Mouse (Mus musculus) left cerebral cortex, postnatal 36 days (tissue): ENCODE results near the gene Abcg1. TPM values are rescaled to one million over a fixed set of nuclear protein-coding genes. Genes with fewer than 3 reads are reported as not detected.

Experiments used
- DNase-seq, 2 experiments: peaks; one replicate each; pipeline ENCODE4 v3.0.0; 2021 to 2022; ENCODE audit warnings: low spot score in 2 of 2, mixed read lengths in 1 of 2
- intact Hi-C: fragments of 180-260 bp; cut with DNase I; formaldehyde crosslinking; loops from one replicate; pipeline ENCODE4 v1.15.1; 2025
- total RNA-seq, 2 experiments: library from RNA; stranded (reverse); gene quantifications; 2 replicates each; pipeline ENCODE4 v1.2.3; 2021

Gene Abcg1
- total RNA-seq, 2 experiments from 2014 or later, result 65.5 to 77.2 TPM

GRCm38 (mm10) chr17:31074666-31075065, 17.2 kb downstream of the Abcg1 start:
- intact Hi-C loops, result loop anchor here (5.0 kb wide), 1 partner anchor 237 kb away; no protein-coding TSS in a partner anchor
- DNase-seq, result no peak

DNA sequence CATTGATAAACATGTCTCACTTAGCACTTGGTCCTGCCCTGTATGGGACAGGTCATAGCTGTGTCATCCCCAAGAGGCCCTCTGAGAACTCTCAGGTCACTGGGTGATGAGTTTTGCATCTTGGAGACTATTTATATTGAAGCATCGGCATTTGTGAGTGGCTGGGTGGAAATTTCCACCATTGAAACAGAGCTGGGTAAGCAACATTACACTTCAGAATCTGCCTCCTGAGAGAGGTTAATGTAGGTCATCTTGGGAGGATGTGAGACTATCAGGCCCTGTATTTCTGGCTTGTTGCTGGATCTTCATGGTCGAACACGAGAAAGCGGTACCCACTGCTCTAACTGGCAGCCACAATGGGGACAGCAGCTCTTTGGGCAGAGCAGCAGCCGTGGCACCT, 18.0 kb downstream of the Abcg1 start:
- intact Hi-C loops, result loop anchor here (5.0 kb wide), 1 partner anchor 238 kb away; no protein-coding TSS in a partner anchor
- no peak for DNase-seq

- DNase-seq, result no peak
- intact Hi-C loops, result loop anchor here (5.0 kb wide), 1 partner anchor 240 kb away; no protein-coding TSS in a partner anchor
Measured at GRCm38 (mm10) chr17:31077561-31077960, 20.1 kb downstream of the Abcg1 start.

- intact Hi-C loops, result loop anchor here (5.0 kb wide), 1 partner anchor 241 kb away; no protein-coding TSS in a partner anchor
- DNase-seq, result no peak
Measured at GRCm38 (mm10) chr17:31078581-31078980, 21.1 kb downstream of the Abcg1 start.

DNA sequence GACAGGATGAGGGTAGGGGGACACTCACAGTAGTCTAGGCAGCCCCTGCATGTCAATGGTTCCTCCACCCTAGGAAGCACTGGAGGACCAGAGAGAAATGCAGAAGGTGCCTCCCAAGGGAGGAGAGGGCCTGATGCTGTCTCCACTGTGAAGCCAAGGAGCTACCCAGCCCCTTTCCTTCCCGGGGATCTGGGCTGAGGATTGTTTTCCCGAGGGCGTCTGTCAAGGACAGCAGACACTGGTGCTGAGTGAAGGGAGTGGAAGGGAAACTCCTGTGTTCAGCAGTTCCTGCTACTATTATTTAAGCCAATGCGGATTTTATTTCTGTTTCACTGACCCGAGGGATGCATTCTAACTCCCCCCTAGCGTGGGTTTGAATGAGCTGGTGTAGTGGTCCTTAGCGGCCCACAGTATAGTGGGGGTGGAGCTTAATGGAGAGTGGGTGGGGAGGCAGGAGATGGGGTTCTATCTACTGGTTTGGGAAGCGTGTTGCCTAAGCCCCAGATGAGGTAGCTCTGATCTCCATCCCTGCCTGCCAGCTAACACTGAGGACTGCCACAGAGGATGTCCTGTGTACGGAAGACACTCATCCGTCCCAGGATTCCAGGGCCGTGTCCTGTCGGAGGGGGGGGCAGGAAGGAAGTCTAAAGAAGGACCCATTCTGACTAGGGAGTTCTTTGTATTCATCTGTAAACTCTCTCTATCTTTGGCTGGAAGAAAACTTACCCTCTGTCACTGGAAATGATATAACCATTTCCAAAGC, 21.8 kb downstream of the Abcg1 start:
- intact Hi-C loops, result loop anchor here (5.0 kb wide), 1 partner anchor 242 kb away; no protein-coding TSS in a partner anchor
- DNase-seq, result no peak

DNA sequence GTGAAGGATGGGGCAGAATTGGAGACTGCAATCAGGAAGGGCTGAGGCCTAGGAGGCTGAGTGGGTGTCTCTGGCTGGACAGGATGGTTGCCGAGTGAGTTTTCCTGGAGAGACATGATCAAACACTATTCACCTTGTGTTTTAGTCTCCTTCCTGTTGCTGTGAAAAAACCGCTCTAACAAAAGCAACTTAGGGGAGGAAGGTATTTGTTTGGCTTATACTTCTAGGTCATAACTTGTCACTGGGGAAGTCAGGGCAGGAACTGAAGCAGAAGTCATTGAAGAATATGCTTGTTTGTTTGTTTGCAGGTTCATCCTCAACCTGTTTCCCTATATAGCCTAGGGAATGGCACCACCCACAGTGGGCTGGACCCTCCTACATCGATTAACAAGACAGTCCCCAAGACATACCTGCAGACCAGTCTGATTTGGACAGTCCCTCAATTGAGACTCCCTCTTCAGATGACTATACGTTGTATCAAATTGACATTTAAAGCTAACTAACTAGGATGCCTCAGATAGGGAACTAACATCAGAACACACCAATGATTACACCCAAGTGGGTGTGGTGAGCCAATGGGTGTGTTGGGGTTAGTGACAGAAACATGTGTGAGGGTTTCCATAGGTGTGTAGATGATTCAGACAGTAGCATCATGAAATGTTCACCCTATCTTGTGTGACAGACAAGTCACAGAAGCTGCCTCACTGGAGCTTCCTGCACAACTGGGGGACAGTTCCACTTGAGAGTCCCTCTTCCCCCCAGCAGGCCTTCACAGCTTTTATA, 25.0 kb downstream of the Abcg1 start:
- no peak for DNase-seq
- intact Hi-C loops, result no loop called here

- intact Hi-C loops, result no loop called here
Measured at GRCm38 (mm10) chr17:31085519-31085918, 28.0 kb downstream of the Abcg1 start.

GRCm38 (mm10) chr17:31086196-31086595, 28.7 kb downstream of the Abcg1 start:
- intact Hi-C loops, result no loop called here
- DNase-seq, result no peak

More at GRCm38 (mm10) chr17:31085519-31085918, 28.0 kb downstream of the Abcg1 start:
- DNase-seq, result no peak

GRCm38 (mm10) chr17:31088711-31089110, 31.2 kb downstream of the Abcg1 start:
- DNase-seq, result no peak
- intact Hi-C loops, result no loop called here

- DNase-seq, result no peak
- intact Hi-C loops, result no loop called here
Measured at GRCm38 (mm10) chr17:31089848-31090247, 32.4 kb downstream of the Abcg1 start.

DNA sequence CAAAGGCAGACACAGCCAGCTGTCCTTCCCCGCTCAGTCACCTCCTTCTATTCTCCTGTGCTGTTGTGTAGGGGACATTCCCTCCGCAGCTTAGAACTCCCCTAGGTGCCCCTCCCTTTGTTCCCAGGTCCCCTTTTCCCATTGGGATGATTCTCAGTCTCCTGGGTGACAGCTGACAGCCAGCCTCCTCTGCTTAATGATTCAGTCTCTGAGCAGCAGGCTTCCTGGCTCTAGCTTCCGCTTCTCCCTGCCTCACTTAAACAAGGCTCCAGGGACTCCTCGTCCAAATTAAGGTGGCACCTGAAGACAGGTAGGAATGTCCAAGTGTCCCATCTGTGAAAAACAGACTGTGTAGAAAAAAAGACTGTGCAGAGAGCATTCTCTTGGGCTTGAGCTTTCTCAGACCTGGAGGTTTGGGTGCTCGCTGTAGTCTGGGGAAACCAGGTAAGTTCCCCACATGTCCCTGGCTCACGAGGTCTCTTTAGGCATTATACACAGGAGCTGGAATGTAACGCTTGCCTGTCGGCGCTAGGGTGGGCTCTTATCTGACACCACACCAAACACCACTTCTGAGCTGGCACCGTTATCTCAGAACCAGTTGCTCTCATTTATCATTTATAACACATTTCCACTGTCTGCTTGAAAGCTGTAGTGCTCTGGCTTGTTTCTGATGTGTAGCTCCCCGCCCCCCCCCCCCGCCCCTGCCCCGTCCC, 33.7 kb downstream of the Abcg1 start:
- intact Hi-C loops, result no loop called here
- no peak for DNase-seq

GRCm38 (mm10) chr17:31094781-31095180, 37.3 kb downstream of the Abcg1 start:
- no peak for DNase-seq
- intact Hi-C loops, result no loop called here

GRCm38 (mm10) chr17:31095570-31095969, 38.1 kb downstream of the Abcg1 start:
- no peak for DNase-seq
- intact Hi-C loops, result no loop called here

GRCm38 (mm10) chr17:31096893-31097292, 39.4 kb downstream of the Abcg1 start:
- no peak for DNase-seq
- intact Hi-C loops, result no loop called here

DNA sequence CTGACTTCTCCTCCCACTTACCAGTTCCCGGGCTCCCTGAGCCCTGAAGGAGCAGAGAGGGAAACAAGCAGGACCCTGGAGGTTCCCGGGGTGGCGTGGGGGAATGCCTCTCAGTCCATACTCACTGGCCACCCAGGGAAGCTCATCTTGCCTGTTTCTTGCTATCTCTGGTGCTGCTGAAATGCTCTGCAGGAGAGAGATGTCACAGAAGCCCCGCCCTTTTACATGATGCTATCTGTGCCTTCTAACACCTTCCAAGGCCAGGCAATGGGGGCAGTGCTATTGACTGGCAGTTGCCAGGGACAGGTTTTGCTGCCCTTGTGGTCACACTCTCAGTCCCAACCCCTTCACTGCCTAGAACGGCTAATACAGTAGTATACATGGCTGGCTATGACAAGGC, 41.3 kb downstream of the Abcg1 start:
- no peak for DNase-seq
- intact Hi-C loops, result no loop called here

DNA sequence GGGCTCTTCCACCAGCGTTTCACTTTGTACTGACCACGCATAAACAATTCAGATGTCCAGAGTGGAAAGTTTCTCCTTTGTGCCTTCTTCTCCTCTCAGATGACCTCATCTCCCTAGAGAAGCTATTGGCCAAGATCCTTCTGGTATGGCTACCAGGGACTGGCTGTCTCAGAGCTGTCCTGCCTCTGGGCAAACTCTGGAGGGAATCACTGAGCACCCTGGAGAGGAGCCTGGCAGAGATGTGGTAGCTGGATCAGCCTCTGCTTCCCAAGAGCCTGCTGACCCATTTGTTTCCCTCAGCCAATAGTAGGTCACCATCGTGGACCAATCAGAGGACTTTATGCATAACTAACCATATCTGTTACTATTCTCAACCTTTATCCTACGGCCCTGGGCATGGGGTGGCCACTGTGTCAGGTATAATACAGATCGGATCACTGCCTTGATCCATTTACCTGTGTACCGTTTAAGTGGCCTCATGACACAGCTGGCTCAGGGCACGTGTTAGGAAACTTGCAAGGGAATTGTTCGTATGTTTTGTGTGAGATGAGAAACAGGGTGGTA, 45.6 kb downstream of the Abcg1 start:
- DNase-seq, result no peak
- intact Hi-C loops, result no loop called here

GRCm38 (mm10) chr17:31103823-31104222, 46.3 kb downstream of the Abcg1 start:
- intact Hi-C loops, result no loop called here
- no peak for DNase-seq

- no peak for DNase-seq
- intact Hi-C loops, result no loop called here
Measured at GRCm38 (mm10) chr17:31108388-31108787, 50.9 kb downstream of the Abcg1 start.

- intact Hi-C loops, result loop anchor here (5.0 kb wide), 1 partner anchor 56 kb away; the partner anchor contains the start of gene Abcg1
- DNase-seq, result no peak
Measured at GRCm38 (mm10) chr17:31113191-31113856, 55.8 kb downstream of the Abcg1 start.
